Mouse (Mus musculus) embryonic facial prominence, embryonic 11.5 days (tissue): Measurements from ENCODE around the gene Fthl17a. TPM values are rescaled to one million over a fixed set of nuclear protein-coding genes. Genes with fewer than 3 reads are reported as not detected.

Source experiments
- ATAC-seq: fragments of 200-750 bp; cut with Nextera tagmentation; replicated peaks from 2 replicates; pipeline ENCODE4 v1.8.0; 2017; ENCODE audit warnings: low read depth; ENCODE audit not compliant: insufficient number of reproducible peaks, low FRiP score, low TSS enrichment
- DNase-seq: peaks from one replicate; pipeline ENCODE4 v3.0.0-alpha.2; 2015; ENCODE audit warnings: low spot score
- H3K27ac ChIP-seq: fragments of 300-500 bp; sonication (generic); replicated peaks from 2 replicates; pipeline ENCODE4 v1.5.1; 2014; ENCODE audit warnings: mild to moderate bottlenecking, low read depth, low read length, control low read depth
- H3K27me3 ChIP-seq: fragments of 300-500 bp; sonication (generic); 2 replicates; pipeline ENCODE4 v1.6.1; 2014; ENCODE audit warnings: mild to moderate bottlenecking, low read length, moderate library complexity, mixed read lengths; ENCODE audit not compliant: control insufficient read depth, insufficient read depth
- H3K36me3 ChIP-seq: fragments of 300-500 bp; sonication (generic); replicated peaks from 2 replicates; pipeline ENCODE4 v1.6.1; 2014; ENCODE audit warnings: low read depth, mild to moderate bottlenecking, low read length, moderate library complexity, mixed read lengths; ENCODE audit not compliant: control insufficient read depth, insufficient read depth
- H3K4me1 ChIP-seq: fragments of 300-500 bp; sonication (generic); 2 replicates; pipeline ENCODE4 v1.6.1; 2014; ENCODE audit warnings: low read length, mixed read lengths; ENCODE audit not compliant: control insufficient read depth, insufficient read depth
- H3K4me2 ChIP-seq: fragments of 300-500 bp; sonication (generic); 2 replicates; pipeline ENCODE4 v1.6.1; 2014; ENCODE audit warnings: low read depth, mild to moderate bottlenecking, control low read depth, low read length, moderate library complexity
- H3K4me3 ChIP-seq: fragments of 300-500 bp; sonication (generic); 2 replicates; pipeline ENCODE4 v1.5.1; 2014; ENCODE audit warnings: low read depth, low read length, control low read depth
- H3K9ac ChIP-seq: fragments of 300-500 bp; sonication (generic); replicated peaks from 2 replicates; pipeline ENCODE4 v1.6.1; 2014; ENCODE audit warnings: mild to moderate bottlenecking, control low read depth, low read length
- H3K9me3 ChIP-seq: fragments of 300-500 bp; sonication (generic); replicated peaks from 2 replicates; pipeline ENCODE4 v1.6.1; 2016; ENCODE audit warnings: mild to moderate bottlenecking, low read length, inconsistent platforms, mixed read lengths; ENCODE audit not compliant: control insufficient read depth
- WGBS: fragments of 180-500 bp; shearing (Covaris S2); extraction: QIAGEN DNeasy Blood & Tissue Kit; methylation state at CpG from one replicate; pipeline ENCODE4 v1.1.7; 2014; 5-methylcytosine and 5-hydroxymethylcytosine counted together
- polyA plus RNA-seq: library from polyadenylated mRNA; unstranded; fragments of >200 nt; fragmentation: Nextera tagmentation; extraction: Ambion mirVana; gene quantifications from 2 replicates; pipeline ENCODE4 v1.2.1, GENCODE M21; 2014

Gene Fthl17a
- polyA plus RNA-seq, 1 experiment from 2014 or later = not detected

GRCm38 (mm10) chrX:85304674-85305073 is 55.2 kb downstream of the Fthl17a start:
- H3K4me2 ChIP-seq = no peak overlapping the region
- ATAC-seq (no peak), DNase-seq (no peak)
- H3K9me3 ChIP-seq = no peaks in the 10 kb centered on the region
- no peaks in the 10 kb centered on the region for H3K27me3 ChIP-seq
- H3K36me3 ChIP-seq = no peaks in the 10 kb centered on the region
- no peak overlapping the region for H3K27ac ChIP-seq
- H3K4me1 ChIP-seq = no peaks in the 10 kb centered on the region
- H3K9ac ChIP-seq = no peak overlapping the region
- 61% methylated on average over 4 of the region's 4 CpGs for WGBS
- H3K4me3 ChIP-seq = no peak overlapping the region

GRCm38 (mm10) chrX:85318576-85318975 is 69.1 kb downstream of the Fthl17a start:
- Histone ChIP-seq H3K9ac (no peak overlapping the region), H3K27ac (no peak overlapping the region), H3K4me2 (no peak overlapping the region), H3K27me3 (no peaks in the 10 kb centered on the region), H3K4me3 (no peak overlapping the region), H3K4me1 (no peaks in the 10 kb centered on the region), H3K36me3 (no peaks in the 10 kb centered on the region), H3K9me3 (no peaks in the 10 kb centered on the region)
- WGBS = 78% methylated on average over 4 of the region's 4 CpGs
- ATAC-seq = no peak
- DNase-seq = no peak

GRCm38 (mm10) chrX:85319193-85319592 is 69.7 kb downstream of the Fthl17a start:
- no peak overlapping the region for H3K4me2 ChIP-seq

More at GRCm38 (mm10) chrX:85319193-85319592, 69.7 kb downstream of the Fthl17a start:
- Histone ChIP-seq H3K27ac (no peak overlapping the region), H3K36me3 (no peaks in the 10 kb centered on the region), H3K4me3 (no peak overlapping the region), H3K4me1 (no peaks in the 10 kb centered on the region), H3K27me3 (no peaks in the 10 kb centered on the region), H3K9me3 (no peaks in the 10 kb centered on the region), H3K9ac (no peak overlapping the region)
- ATAC-seq = no peak
- 25% methylated on average over 1 of the region's 1 CpGs for WGBS
- peak; percentile 59 for DNase-seq
